Mouse (Mus musculus): ENCODE results near the gene Trappc13.
"Not testable (repeated sequence)": the region's sequence is repeated elsewhere in the genome, so short reads cannot be mapped to it uniquely, and the experiment has no call there.

Gene Trappc13

DNA sequence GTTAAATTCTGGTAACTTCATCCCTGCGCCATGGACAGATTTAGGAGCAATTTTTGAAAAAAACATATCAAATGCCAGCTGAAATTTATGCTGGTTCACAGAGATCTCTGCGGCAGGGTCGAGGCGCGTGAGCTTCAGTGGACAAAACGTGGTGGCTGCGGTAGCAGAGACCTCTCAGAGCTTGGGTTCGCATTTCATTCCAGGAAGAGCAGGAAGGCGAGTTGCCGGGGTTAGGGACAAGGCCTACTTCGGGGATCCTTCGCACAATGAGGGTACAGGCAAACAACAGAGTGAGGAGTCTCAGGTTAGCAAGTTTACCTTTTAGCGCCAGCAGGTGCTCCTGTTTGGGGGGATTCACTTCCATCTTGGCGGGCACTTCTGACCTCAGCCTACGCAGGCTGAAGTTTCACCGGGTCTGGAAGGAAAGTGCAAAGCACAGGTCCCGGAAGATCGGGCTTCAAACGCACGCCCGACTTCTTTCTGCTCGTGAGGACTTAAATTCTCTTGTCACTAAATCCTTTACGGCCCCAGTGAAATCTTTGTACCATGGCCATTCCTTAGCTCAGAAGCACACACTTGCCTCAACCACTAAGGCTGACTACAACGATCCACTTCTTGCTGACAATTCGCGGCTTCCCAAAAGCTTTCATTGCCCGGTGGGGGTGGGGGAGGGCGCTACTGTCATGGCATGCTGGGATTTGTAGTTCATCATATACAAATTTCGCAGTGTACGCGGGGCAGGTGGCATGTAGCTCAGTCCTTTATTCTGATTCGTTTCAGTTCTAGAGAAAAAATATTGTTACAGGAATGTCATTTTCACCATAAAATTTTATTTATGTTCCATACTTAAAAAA, at the start of gene Trappc13:
Trappc13 (minus strand) TSS at position 674 of the 854 bp plus-strand sequence.
- peak; percentile 26 for DNase-seq (ENCODE audit: low spot score)

DNA sequence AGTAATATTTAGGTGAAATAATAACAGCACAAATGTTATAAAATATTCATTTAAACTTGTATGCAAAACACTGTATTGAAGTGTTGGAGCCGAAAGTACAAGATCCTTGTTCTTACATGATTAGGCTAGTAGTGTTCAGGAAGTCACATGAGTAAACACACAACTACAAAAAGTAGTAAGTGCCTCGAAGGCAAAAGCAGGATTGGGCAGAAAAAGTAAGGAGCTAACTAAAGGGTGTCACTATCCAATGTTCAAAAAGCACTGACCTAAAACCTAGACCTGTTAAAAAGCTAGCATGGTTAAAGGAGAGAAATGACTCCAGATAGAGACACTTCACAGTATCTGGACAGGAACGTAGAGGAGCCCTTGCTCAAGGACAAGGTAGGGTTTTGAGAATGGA, 49.2 kb upstream of the Trappc13 start:
- no peak for DNase-seq (ENCODE audit: low spot score)

DNA sequence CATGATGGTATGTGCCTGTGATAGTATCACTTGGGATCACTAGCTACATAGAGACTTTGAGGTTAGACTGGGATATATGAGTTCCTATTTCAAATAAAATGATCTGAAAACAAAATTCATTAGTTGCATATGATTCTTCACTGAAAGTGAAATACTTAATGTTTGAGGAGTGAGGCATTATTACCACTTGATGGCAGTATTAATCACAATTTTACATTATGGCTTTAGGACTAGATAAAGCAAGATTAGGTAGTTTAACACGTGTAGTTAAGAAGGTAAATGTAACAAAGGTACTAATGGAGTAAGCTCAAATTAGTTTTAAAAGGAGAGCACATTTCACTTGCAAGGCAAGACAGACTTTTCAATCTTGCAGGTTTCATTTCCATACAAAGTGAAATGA, 26.0 kb upstream of the Trappc13 start:
- DNase-seq (ENCODE audit: low spot score) = no peak

DNA sequence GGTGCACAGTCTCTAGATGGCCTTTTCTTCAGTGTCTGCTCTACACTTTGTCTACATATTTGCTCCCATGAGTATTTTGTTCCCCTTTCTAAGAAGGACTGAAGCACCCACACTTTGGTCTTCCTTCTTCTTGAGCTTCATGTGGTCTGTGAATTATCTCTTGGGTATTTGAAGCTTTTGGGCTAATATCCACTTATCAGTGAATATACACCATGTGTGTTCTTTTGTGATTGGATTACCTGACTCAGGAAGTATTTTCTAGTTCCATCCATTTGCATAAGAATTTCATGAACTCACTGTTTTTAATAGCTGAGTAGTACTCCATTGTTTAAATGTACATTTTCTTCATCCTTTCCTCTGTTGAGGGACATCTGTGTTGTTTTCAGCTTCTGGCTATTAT, 17.6 kb upstream of the Trappc13 start:
- DNase-seq (ENCODE audit: low spot score) = not testable (repeated sequence)

GRCm38 (mm10) chr13:104187357-104187756, 9.1 kb upstream of the Trappc13 start:
- DNase-seq (ENCODE audit: low spot score) = no peak

DNA sequence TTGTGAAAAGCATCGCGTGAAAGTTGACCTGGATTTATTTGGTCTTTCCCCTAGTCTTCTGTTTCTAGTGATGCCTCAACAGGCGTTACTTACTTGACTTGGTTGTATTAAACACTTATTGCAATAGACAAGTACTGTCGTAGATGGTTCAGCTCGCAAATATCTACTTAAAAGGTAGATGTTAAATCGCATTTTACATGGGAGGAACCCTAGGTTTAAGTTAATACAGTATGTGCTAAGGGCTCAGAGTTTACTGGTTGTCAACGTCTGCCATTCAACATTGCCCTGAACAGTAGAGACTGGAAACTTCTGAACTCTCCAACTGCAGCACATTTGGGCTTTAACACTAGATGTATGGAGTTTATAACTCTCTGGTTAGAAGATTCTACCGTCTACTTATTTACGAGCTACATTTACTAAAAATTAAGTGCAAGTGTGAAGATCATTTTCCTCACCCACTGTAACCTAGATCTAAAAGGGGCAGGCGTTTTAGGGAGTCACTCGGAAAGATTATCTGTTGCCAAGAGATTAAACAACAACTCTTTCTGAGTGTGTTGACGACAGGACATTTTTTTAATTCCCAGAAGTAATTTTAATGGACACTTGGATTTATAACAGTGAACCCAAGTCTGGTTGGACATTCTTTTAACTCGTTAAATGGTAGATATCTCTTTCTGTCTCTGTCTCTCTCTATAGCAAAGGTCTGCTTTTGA, 1.1 kb upstream of the Trappc13 start:
- DNase-seq (ENCODE audit: low spot score) = no peak

DNA sequence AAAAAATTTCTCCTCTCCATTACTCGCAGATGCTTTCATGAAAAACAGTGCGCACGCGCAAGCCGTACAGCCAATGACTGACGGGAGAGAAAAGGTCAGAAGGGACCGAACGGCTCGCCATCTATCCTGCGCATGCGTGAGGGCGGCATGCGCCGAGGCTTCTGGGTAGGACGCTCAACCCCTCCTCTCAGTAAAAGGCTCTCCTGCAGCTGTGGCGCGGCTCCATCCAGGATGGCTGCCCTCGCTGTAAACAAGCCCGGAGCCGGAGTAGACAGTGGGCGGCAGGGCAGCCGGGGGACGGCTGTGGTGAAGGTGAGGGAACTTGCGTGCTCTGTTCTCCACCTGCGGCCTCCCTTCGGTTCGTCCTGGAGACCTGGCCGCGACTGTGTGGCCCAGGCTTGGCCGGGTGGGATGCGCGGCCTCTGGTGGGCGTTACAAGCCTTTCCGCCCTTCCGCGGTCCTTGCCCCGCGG, 417 bp upstream of the Trappc13 start, which contains the start of gene Trim23:
Trim23 (plus strand) TSS at position 148 of the 472 bp plus-strand sequence.
- peak; percentile 93 for DNase-seq (ENCODE audit: low spot score)

DNA sequence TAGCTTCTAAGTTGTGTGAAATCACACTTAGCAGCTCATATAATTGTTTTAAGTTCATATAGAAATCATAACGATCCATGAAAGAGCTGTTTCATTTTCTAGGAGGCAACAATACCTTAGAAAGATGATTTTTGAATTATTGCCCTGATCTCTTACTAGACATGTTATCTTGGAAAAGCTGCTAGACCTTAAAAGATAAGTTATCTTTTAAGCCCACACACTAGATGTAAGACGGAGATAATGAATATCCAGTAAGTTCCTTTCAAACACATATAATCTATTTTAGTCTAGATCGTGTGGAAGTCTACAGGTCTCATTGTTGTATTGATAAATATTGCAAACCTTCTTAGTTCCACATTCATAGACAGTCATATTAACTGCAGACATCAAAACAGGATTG, 1.4 kb downstream of the Trappc13 start:
- no peak for DNase-seq (ENCODE audit: low spot score)

GRCm38 (mm10) chr13:104172498-104172897, 5.8 kb downstream of the Trappc13 start:
- DNase-seq (ENCODE audit: low spot score) = no peak

GRCm38 (mm10) chr13:104171711-104172110, 6.6 kb downstream of the Trappc13 start:
- no peak for DNase-seq (ENCODE audit: low spot score)

GRCm38 (mm10) chr13:104155686-104156085, 22.6 kb downstream of the Trappc13 start:
- DNase-seq (ENCODE audit: low spot score) = no peak

DNA sequence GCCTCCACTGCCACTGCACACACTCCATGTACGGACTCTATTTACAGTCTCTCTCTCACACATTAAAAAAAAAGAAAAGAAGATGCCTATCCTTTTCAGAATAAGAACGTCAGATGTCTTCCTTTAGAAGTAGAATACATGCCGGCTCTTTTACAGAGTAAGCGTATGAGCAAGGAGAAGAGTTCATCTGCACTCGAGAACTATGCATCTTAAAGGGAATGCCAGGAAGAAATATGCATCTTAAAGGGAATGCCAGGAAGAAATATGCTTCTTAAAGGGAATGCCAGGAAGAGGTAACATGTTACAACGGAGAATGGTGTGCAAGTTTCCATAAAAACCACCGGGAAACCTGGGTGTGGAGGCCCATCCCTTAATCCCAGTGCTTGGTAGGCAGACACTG, 23.2 kb downstream of the Trappc13 start:
- DNase-seq (ENCODE audit: low spot score) = no peak

DNA sequence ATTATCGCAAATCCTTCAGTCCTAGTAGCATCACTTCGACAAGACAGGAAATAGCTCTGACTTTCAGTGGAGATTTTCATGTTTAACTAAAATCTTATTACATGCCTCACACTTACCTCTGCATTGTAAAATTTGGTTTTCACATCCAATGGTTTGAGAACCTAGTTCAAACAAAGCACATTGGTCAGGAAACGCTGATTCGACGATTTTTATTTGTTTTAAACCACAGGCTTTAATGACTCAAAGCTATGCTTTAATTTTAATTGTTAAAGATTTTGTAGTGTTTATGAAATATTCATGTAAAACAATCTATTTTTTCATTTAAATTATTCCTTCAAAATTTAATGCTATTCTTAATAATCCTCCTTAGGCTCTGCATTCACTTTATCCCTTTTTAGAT, 24.1 kb downstream of the Trappc13 start:
- DNase-seq (ENCODE audit: low spot score) = no peak

DNA sequence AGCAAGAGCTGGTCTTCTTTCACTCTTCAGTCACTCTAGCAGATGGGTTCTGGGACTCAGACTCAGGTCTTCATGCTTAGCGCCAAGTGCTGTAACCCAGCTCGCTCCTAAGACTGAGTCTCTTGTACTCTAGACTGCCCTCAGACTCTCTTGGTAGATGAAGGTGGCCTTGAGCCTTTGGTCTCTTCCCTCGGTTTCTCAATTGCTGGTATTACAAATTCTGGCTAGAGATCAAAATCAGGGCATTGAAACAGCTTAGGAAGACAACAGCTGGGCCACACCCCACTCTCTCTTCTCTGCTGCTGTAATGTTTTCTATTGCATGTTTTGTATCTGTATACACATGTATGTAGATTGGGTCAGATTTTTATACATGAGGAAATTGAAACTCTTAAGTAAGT, 32.6 kb downstream of the Trappc13 start:
- no peak for DNase-seq (ENCODE audit: low spot score)

DNA sequence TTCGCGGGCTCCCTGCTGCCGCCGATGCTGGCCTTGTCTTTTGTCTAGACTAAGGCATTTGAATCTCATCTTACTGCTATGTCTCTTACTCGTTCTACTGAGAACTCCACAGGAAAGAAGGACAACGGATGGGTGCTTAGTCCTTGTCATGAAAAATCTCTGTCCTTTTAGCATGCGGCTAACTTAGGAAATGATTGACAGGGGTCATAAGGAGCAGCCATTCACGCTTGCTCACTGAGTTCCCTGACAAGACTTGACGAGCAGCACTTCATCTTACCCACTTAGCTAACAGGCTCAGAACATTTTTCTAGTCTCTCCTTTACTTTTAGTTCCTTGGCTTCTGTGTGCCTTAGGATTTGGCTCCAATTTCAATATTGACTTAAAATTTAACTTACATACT, 33.4 kb downstream of the Trappc13 start:
- no peak for DNase-seq (ENCODE audit: low spot score)

- peak; percentile 34 for DNase-seq (ENCODE audit: low spot score)
Observed at GRCm38 (mm10) chr13:104139369-104140209, 38.7 kb downstream of the Trappc13 start.

GRCm38 (mm10) chr13:104134510-104135085, 43.7 kb downstream of the Trappc13 start:
- DNase-seq (ENCODE audit: low spot score) = no peak

DNA sequence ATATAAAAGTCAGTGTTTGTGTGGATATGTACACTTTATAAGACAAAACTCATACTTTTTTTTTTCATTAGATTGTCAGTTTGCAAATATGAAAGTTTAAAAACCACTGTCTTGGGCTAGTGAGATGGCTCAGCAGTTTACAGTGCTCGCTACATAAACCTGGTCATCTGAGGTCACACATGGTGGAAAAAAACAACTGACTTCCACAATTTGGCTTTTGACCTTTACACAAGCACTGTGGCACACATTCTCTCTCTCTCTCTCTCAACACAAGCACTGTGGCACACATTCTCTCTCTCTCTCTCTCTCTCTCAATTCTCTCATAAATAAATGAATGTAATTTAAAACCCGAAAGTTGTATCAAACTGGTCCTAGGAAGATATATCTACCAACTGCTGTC, 45.7 kb downstream of the Trappc13 start:
- no peak for DNase-seq (ENCODE audit: low spot score)

DNA sequence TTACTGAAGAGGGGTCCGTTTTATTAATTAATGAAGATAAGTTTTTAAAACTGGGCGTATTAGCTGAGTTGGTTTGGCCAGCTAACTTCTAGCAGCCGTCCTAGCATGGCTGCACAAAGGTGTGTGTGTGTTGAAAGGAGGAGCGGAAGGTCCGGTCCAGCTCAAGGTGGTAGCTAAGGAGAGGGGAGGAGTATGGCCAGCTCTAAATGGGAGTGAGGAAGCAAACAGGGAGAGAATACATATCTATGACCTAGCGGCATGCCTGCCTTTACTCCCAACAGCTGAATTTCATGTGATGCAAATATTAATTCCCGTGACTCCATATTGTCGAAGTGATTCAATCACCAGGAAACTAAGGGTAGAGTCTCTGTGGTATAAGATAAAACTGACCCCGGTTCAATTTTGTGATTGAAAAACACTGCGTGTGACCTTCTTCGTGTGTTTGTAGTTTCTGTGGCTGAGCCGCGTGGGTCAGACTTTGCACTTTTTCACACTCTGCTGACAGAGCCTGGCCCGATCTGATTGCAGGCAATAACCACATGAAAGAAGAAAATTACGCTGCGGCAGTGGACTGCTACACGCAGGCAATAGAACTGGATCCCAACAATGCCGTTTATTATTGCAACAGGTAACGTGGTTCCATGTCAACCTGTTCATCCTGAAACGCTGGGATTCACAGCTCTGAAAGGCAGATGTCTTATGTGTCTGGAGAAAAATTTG, 54.4 kb downstream of the Trappc13 start:
- DNase-seq (ENCODE audit: low spot score) = no peak

DNA sequence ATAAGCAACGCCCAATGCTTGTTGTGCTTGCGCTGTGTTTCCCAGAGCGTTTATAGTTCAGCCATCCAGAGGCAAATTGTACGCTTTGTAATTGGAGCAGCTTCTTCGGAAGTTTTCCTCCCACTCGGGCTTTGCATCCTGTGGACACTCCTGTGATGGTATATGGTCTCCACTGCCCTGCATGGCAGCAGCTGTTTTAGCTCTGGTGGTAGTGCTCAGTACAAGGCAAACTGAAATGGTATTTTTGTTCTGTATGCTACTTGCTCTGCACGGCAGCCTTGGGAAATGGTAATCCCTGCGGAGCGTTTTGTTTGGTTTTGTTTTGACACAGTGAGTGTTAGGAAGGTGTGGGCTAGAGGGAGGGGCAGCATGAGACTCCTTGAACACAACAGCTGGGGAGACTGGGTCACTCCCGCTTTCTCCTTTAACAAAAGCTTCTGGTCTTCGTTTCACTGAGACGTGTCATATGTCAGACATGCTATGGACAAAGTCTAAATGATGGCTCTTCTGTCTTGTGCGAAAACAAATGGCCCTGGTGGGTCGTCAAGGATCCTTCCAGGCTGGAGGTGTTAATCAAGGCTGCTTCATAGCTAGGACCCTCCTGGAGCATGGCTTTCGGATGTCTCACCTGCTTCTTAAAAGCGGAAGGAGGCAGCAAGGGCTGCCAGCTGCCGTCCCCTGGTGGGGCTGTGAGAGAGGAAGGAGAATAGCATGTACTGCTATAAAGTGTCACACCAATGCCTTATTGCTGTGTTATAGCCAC, 56.0 kb downstream of the Trappc13 start:
- DNase-seq (ENCODE audit: low spot score) = no peak

All from urinary bladder, postnatal 10 days (tissue).